Mouse (Mus musculus): ENCODE data around the gene Cysltr2. TPM values are rescaled to one million over a fixed set of nuclear protein-coding genes. Genes with fewer than 3 reads are reported as not detected.

Cysltr2 gene
- not detected for total RNA-seq (2021)
- long read RNA-seq, experiment 1, result 0 reads
- long read RNA-seq, experiment 2, partial matches to known transcripts, result 0 of 1 reads
- long read RNA-seq, experiment 2, other reads (novel, unspliced or antisense), result 0 of 1 reads

- intact Hi-C loops (cut with DNase I), result no loop called here
- Histone ChIP-seq H3K27ac (no peak within 1 kb of the TSS), H3K4me3 (peak within 1 kb of the TSS; percentile 51)
- no peak for DNase-seq
- TF ChIP-seq CTCF (IDR thresholded peaks at IDR 0.05), result no peak
Measured at GRCm38 (mm10) chr14:73048937-73049336, at the start of gene Cysltr2. Gene Cysltr2, minus strand, starts transcription at chr14:73049114.

DNA sequence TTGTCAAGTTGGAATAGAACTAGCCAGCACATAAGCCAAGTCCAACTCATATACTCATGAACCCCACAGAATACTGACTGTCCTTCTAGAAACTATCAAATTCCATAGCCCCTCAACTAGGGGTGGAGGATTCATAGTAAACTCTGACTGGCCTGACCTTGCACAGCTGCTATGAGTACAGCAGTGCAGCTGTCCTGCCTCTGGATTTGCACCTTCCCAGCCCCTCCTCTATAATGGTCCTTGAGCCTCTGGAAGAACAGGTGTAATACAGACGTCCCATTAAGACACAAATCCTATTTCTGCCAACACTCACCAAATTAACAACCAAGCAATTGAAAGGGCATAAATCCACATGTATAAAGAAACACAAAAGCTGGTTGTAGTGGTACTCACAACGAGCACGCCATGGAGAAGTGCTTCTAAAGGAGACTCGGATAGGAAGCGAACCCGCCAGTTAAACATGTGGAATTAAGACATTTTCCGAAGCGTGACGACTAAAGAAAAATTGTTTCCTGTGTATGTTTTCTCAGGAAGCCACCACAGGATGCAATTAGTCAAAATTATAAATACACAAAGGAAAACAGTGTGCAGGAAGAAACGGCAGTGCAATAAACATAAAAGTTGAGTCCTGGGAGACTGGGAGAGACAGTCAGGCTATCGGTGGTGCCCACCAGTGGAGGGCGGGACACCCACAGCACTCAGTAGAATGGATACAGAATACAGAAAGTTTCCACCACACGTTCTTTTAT is 46.1 kb upstream of the Cysltr2 start:
- Histone ChIP-seq H3K4me3 (no peak overlapping the region), H3K27ac (no peak overlapping the region)
- no peak for DNase-seq
- intact Hi-C loops (cut with DNase I), result no loop called here
- no peak for TF ChIP-seq CTCF (IDR thresholded peaks at IDR 0.05)

GRCm38 (mm10) chr14:73092871-73093270 is 44.0 kb upstream of the Cysltr2 start:
- no peak for TF ChIP-seq CTCF (IDR thresholded peaks at IDR 0.05)
- Histone ChIP-seq H3K27ac (no peak overlapping the region), H3K4me3 (no peak overlapping the region)
- DNase-seq, result no peak
- intact Hi-C loops (cut with DNase I), result no loop called here

DNA sequence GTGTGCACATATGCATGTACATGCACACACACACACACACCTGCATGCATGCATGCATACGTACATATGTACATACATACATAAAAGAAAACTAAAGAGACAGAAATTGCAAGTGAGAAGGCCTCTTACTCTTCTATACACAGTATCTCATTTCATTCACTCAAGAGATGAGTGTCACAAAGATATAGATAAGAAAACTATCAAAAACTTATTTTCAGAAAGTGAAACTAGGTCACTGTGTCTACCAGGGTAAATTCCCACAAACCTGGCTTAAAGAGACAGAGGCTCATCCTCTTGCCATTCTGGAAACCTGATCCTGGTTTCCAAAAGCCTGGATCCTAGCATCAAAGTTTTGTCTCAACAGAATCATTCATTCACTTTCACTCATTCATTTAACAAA is 39.3 kb upstream of the Cysltr2 start:
- intact Hi-C loops (cut with DNase I), result no loop called here
- Histone ChIP-seq H3K4me3 (no peak overlapping the region), H3K27ac (no peak overlapping the region)
- no peak for DNase-seq
- no peak for TF ChIP-seq CTCF (IDR thresholded peaks at IDR 0.05)

DNA sequence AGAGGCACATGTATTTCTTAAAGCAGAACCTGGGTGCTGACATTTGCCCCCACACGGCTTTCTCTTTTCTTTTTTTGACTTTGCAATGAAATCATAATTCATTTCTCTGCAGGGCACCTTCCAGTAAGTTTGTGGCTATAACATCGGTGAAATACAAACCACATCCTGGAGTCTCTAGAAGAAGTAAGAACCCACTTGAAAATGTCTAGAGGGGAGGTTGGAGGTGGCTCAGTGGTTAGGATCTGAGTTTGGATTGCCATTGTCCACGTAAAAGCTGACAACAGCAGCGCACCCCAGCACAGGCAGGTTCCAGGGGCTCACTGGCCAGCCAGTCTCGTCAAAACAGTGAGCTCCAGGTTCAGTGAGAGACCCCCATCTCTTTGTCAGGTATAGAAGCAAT is 38.8 kb upstream of the Cysltr2 start:
- no peak for DNase-seq
- no peak for TF ChIP-seq CTCF (IDR thresholded peaks at IDR 0.05)
- intact Hi-C loops (cut with DNase I), result no loop called here
- Histone ChIP-seq H3K4me3 (no peak overlapping the region), H3K27ac (no peak overlapping the region)

GRCm38 (mm10) chr14:73087247-73087646 is 38.3 kb upstream of the Cysltr2 start:
- H3K27ac ChIP-seq, result no peak overlapping the region
- no peak for TF ChIP-seq CTCF (IDR thresholded peaks at IDR 0.05)
- intact Hi-C loops (cut with DNase I), result no loop called here
- DNase-seq, result no peak
- H3K4me3 ChIP-seq, result no peak overlapping the region

GRCm38 (mm10) chr14:73086425-73086824 is 37.5 kb upstream of the Cysltr2 start:
- Histone ChIP-seq H3K27ac (no peak overlapping the region), H3K4me3 (no peak overlapping the region)
- intact Hi-C loops (cut with DNase I), result no loop called here
- no peak for TF ChIP-seq CTCF (IDR thresholded peaks at IDR 0.05)
- DNase-seq, result no peak

- intact Hi-C loops (cut with DNase I), result no loop called here
- DNase-seq, result no peak
- H3K27ac ChIP-seq, result no peak overlapping the region
- no peak for TF ChIP-seq CTCF (IDR thresholded peaks at IDR 0.05)
- H3K4me3 ChIP-seq, result no peak overlapping the region
Measured at GRCm38 (mm10) chr14:73083563-73083962, 34.6 kb upstream of the Cysltr2 start.

- intact Hi-C loops (cut with DNase I), result no loop called here
Measured at GRCm38 (mm10) chr14:73064460-73064859, 15.5 kb upstream of the Cysltr2 start.

DNA sequence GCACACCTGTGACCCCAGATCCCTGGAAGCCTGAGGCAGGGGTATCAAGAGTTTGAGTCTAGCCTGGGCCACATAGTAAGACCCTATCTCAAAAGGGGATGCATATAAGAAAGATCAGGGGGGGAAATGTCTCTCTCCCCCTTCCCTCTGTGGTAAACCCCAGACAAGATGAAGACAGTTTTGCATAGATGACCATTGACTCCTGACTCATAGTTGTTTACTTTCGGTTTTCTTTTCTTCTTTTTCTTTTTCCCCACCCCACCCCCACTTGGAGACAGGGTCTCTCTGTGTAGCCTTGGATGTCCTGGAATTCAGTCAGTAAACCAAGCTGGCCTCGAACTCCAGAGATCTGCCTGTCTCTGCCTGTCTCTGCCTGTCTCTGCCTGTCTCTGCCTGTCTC is 9.8 kb upstream of the Cysltr2 start:
- intact Hi-C loops (cut with DNase I), result no loop called here
- H3K4me3 ChIP-seq, result no peak overlapping the region
- H3K27ac ChIP-seq, result no peak overlapping the region
- TF ChIP-seq CTCF (IDR thresholded peaks at IDR 0.05), result no peak
- no peak for DNase-seq

More at GRCm38 (mm10) chr14:73064460-73064859, 15.5 kb upstream of the Cysltr2 start:
- TF ChIP-seq CTCF (IDR thresholded peaks at IDR 0.05), result no peak
- no peak for DNase-seq
- no peak overlapping the region for H3K4me3 ChIP-seq
- H3K27ac ChIP-seq, result no peak overlapping the region

DNA sequence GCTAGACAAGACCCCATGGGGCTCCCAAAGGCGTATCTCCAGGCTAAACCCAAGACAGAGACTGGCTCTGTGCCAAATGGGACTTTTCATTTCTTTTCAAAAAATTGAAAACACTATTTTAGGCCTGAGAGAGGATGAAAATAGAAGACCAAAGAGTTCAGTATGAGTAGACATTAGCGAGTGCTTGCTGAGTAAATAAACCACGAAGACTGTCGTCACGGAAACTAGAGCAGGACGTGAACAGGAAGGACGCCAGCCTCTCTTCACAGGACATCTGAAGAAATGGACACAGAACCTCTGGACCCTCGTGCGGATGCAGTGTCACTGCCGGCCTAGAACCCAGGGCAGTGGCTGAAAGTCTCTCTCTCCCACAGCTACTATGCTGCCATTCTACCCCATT is 8.8 kb upstream of the Cysltr2 start:
- no peak for TF ChIP-seq CTCF (IDR thresholded peaks at IDR 0.05)
- 0 out of 2 replicates have a peak overlapping the region, but pooled peaks have one; percentile 20 for H3K27ac ChIP-seq
- DNase-seq, result no peak
- H3K4me3 ChIP-seq, result no peak overlapping the region
- intact Hi-C loops (cut with DNase I), result no loop called here

GRCm38 (mm10) chr14:73056813-73057212 is 7.9 kb upstream of the Cysltr2 start:
- no peak for DNase-seq
- Histone ChIP-seq H3K4me3 (no peak overlapping the region), H3K27ac (no peak overlapping the region)
- no peak for TF ChIP-seq CTCF (IDR thresholded peaks at IDR 0.05)
- intact Hi-C loops (cut with DNase I), result no loop called here

DNA sequence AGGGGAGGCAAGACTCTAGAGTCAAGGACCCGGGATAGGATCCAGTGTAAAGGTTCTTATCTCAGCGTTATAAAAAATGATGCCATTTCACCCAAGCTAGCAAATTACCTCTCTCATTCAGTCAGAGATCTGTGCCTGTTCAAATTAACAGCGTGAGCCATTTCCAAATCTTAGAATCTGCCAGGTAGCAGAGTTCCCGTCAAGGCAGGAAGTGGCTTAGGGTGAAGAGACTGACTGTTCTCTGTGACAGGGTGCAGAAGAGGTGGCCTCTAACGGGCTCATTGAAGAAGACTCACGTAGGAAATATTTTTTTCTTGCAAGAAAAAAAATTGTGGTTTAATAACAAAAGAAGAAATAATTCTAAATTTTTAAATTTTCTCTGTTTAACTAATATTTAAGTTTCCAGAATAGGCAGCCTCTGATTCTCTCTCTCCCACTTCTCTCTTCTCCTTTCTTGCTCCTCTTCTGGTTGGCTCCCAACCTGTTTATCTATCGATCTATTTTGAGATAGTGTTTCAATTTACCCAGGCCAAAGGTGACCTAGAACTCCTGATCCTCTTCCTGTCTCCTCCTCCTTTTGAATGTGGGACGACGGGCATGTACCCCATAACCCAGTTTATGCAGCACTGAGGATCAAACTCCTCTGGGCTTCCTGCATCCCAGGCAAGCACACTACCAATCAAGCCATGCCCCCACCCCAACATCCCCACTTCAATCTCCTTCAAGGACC is 3.5 kb downstream of the Cysltr2 start:
- no peak for TF ChIP-seq CTCF (IDR thresholded peaks at IDR 0.05)
- H3K27ac ChIP-seq, result no peak overlapping the region
- H3K4me3 ChIP-seq, result no peak overlapping the region
- no peak for DNase-seq
- intact Hi-C loops (cut with DNase I), result no loop called here
